Mouse (Mus musculus): ENCODE measurements around the gene Epn2.

DNA sequence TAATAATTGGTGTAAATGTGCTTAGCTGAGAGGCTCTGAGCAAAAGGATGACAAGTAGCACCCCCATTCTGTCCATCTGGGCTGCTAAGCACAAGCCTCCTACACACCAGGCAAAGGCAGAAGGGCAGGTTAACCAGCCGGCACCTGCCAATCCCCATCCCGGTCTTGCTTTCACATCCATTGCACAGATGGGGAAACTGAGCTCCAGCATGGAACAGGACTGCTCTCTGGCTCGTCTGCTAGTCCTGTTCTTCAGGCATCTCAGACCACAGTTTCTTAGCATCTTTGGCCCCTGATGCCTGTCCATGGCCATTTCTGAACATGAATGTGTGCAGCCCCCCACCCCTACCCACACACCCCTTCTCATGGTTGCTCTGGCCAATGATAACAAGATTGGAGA is 12.6 kb upstream of the Epn2 start:
- TF ChIP-seq CTCF (IDR thresholded peaks at IDR 0.05; ENCODE audit: borderline replicate concordance, control insufficient read depth, extremely low read depth, insufficient read depth, low read length, poor library complexity): no peak
- TF ChIP-seq POLR2A (IDR thresholded peaks at IDR 0.05; ENCODE audit: control insufficient read depth, extremely low read depth, insufficient read depth, low read length, poor library complexity): no peak
